Mouse (Mus musculus) embryonic facial prominence, embryonic 14.5 days (tissue): Measurements from ENCODE around the gene Fkbp11. TPM values are rescaled to one million over a fixed set of nuclear protein-coding genes. Genes with fewer than 3 reads are reported as not detected.
"Not testable (repeated sequence)": the region's sequence is repeated elsewhere in the genome, so short reads cannot be mapped to it uniquely, and the experiment has no call there.

Experiments
- ATAC-seq: fragments of 200-750 bp; cut with Nextera tagmentation; 2 replicates; pipeline ENCODE4 v1.8.0; 2017; ENCODE audit warnings: low read depth, moderate number of reproducible peaks, moderate TSS enrichment
- DNase-seq: peaks from one replicate; pipeline ENCODE4 v3.0.0-alpha.2; 2015; ENCODE audit warnings: low spot score
- H3K27ac ChIP-seq: fragments of 300-500 bp; sonication (generic); replicated peaks from 2 replicates; pipeline ENCODE4 v1.5.1; 2014; ENCODE audit warnings: low read depth, mild to moderate bottlenecking, low read length, moderate library complexity
- H3K27me3 ChIP-seq: fragments of 300-500 bp; sonication (generic); replicated peaks from 2 replicates; pipeline ENCODE4 v1.6.1; 2014; ENCODE audit warnings: low read length; ENCODE audit not compliant: control insufficient read depth, insufficient read depth
- H3K36me3 ChIP-seq: fragments of 300-500 bp; sonication (generic); 2 replicates; pipeline ENCODE4 v1.6.1; 2014; ENCODE audit warnings: low read length, mixed read lengths; ENCODE audit not compliant: control insufficient read depth, insufficient read depth
- H3K4me1 ChIP-seq: fragments of 300-500 bp; sonication (generic); 2 replicates; pipeline ENCODE4 v1.6.1; 2014; ENCODE audit warnings: antibody characterized with exemption, low read length; ENCODE audit not compliant: control insufficient read depth, insufficient read depth
- H3K4me2 ChIP-seq: fragments of 300-500 bp; sonication (generic); 2 replicates; pipeline ENCODE4 v1.6.1; 2014; ENCODE audit warnings: low read depth, mild to moderate bottlenecking, low read length, moderate library complexity, mixed read lengths
- H3K4me3 ChIP-seq: fragments of 300-500 bp; sonication (generic); 2 replicates; pipeline ENCODE4 v1.5.1; 2014; ENCODE audit warnings: low read depth, mild to moderate bottlenecking, low read length
- H3K9ac ChIP-seq: fragments of 300-500 bp; sonication (generic); 2 replicates; pipeline ENCODE4 v1.6.1; 2014; ENCODE audit warnings: low read depth, mild to moderate bottlenecking, low read length, moderate library complexity, mixed read lengths
- H3K9me3 ChIP-seq: fragments of 300-500 bp; sonication (generic); 2 replicates; pipeline ENCODE4 v1.6.1; 2016; ENCODE audit warnings: low read length; ENCODE audit not compliant: control insufficient read depth
- WGBS: fragments of 180-500 bp; shearing (Covaris S2); extraction: QIAGEN DNeasy Blood & Tissue Kit; methylation state at CpG from one replicate; pipeline ENCODE4 v1.1.7; 2014; 5-methylcytosine and 5-hydroxymethylcytosine counted together
- polyA plus RNA-seq: library from polyadenylated mRNA; unstranded; fragments of >200 nt; fragmentation: Nextera tagmentation; extraction: Ambion mirVana; gene quantifications from 2 replicates; pipeline ENCODE4 v1.2.1, GENCODE M21; 2014

The Fkbp11 gene
- polyA plus RNA-seq, 1 experiment from 2014 or later, result 108 TPM

DNA sequence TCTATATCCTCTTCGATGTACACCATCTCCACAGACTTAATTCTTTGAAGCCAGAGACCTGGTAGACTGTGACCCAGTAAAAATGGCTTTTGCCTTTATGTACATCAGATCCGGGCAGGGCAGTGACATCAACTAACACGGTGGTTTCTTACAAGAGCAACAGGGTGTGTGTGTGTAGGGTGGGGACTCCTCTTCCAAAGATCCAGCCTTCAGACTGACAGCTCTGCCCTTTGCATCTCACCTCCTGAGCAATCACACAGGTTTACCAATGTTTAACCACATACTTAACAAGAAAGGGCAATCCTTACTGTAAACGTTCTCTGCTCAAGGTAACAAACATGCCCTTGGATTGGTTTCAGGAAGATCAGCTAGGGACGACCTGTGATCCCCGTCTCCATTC is 19.3 kb upstream of the Fkbp11 start:
- no peak for ATAC-seq
- no peak overlapping the region for H3K9ac ChIP-seq
- WGBS, result 78% methylated on average over 6 of the region's 6 CpGs

DNA sequence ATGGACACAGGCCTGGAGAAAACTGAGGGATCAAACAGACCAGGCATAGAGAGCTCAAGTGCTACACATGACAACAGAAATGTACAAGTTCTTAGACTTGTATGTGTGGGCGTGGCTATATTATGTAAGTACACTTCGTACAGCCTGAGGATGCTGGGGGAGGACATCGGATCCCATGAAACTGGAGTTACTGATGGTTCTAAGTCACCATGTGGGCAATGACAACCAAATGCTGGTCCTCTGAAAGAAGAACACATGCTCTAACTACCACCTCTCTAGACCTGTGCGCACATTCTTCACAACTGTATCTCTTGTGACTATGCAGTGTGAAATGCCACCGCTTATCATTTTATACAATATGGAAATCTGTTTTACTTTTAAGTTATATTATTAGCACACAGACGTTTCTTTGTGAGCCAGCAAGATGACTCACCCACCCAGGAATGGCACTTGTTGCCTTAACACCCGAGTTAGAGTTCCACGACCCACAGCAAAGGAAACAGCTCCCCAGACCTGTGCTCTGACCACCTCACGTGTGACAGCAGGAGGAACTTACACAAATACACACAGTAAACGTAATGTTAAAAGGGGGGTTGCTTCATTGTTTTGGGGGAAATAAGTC is 18.5 kb upstream of the Fkbp11 start:
- no peak overlapping the region for H3K4me2 ChIP-seq
- no peak overlapping the region for H3K27ac ChIP-seq
- WGBS, result 82% methylated on average over 10 of the region's 10 CpGs
- DNase-seq (no peak), ATAC-seq (no peak)
- no peak overlapping the region for H3K9ac ChIP-seq
- peaks cover 14% of the 10 kb centered on the region for H3K36me3 ChIP-seq
- H3K4me3 ChIP-seq, result no peak overlapping the region
- H3K27me3 ChIP-seq, result no peaks in the 10 kb centered on the region
- no peaks in the 10 kb centered on the region for H3K9me3 ChIP-seq
- no peaks in the 10 kb centered on the region for H3K4me1 ChIP-seq

More for the DNA sequence above, 19.3 kb upstream of the Fkbp11 start:
- no peaks in the 10 kb centered on the region for H3K9me3 ChIP-seq
- no peak overlapping the region for H3K4me3 ChIP-seq
- H3K4me2 ChIP-seq, result no peak overlapping the region
- no peak overlapping the region for H3K27ac ChIP-seq
- peaks cover 5% of the 10 kb centered on the region for H3K36me3 ChIP-seq
- no peaks in the 10 kb centered on the region for H3K27me3 ChIP-seq
- DNase-seq, result no peak
- H3K4me1 ChIP-seq, result no peaks in the 10 kb centered on the region

DNA sequence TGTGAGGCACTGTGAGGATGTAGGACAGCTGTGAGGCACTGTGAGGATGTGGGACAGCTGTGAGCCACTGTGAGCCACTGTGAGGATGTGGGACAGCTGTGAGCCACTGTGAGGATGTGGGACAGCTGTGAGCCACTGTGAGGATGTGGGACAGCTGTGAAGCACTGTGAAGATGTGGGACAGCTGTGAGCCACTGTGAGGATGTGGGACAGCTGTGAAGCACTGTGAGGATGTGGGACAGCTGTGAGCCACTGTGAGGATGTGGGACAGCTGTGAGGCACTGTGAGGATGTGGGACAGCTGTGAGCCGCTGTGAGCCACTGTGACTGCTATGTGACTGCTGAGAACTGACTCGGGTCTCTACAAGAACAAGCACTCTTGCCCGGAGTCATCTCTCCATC is 15.9 kb upstream of the Fkbp11 start:
- not testable (repeated sequence) for H3K27ac ChIP-seq, H3K9ac ChIP-seq, H3K4me3 ChIP-seq, H3K4me2 ChIP-seq, H3K4me1 ChIP-seq, ATAC-seq, H3K27me3 ChIP-seq, H3K9me3 ChIP-seq, DNase-seq
- H3K36me3 ChIP-seq, result peaks cover 40% of the 10 kb centered on the region
- WGBS, result 78% methylated on average over 3 of the region's 3 CpGs

DNA sequence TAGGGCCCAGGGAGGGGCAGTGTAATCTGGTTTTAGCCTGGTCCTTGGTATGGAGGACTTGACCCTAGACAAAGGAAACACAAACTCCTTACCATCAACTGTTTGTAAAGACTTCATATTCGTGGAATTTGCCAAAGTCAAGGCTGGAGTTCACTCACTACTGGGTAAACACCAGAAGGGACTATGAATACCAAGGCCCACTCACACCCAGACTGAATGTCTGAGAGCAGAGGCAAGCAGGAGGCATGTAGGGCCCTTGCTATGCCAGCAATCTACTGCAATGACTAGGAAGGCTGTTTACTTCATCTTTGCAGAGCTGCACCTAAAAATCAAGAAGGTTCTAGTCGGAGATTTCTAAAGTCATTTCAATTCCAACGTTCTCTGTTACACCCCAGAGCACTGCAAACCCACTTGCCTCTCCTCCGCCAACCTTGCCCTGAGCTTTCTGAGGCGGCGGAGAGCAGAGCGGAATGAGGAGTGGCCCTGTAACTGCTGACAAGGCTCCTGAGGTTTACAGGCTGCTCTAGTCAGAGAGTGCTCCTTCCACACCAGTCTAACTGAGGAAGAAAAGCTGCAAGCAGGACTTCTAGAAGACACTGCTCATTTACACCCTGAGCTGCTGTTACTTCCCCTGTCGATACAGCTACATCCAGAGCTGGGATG is 14.9 kb upstream of the Fkbp11 start:
- Histone ChIP-seq H3K9ac (no peak overlapping the region), H3K36me3 (peaks cover 49% of the 10 kb centered on the region), H3K9me3 (no peaks in the 10 kb centered on the region), H3K27ac (no peak overlapping the region), H3K4me3 (no peak overlapping the region), H3K4me2 (no peak overlapping the region), H3K27me3 (no peaks in the 10 kb centered on the region), H3K4me1 (no peaks in the 10 kb centered on the region)
- WGBS, result 81% methylated on average over 8 of the region's 8 CpGs
- ATAC-seq (no peak), DNase-seq (no peak)

DNA sequence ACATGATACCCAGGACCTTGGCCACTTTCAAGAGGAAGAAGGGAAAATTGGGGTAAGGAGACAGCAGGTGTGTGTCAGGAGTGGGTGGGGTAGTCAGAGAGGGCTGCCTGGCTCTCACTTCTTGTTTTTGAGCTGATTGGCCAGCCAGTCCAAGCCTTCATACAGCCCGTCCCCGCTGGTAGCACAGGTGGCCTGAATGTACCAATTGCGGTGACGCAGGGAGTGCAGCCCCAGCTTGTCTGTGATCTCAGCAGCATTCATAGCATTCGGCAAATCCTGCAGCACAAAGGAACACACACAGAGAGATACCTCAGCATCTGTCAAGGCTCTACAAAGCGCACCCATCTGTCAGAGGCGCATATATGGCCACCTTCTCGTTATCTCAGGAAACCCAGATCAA is 12.2 kb upstream of the Fkbp11 start:
- DNase-seq, result no peak
- H3K4me3 ChIP-seq, result no peak overlapping the region
- no peaks in the 10 kb centered on the region for H3K9me3 ChIP-seq
- no peak overlapping the region for H3K4me2 ChIP-seq
- no peaks in the 10 kb centered on the region for H3K27me3 ChIP-seq
- H3K4me1 ChIP-seq, result no peaks in the 10 kb centered on the region
- no peak overlapping the region for H3K27ac ChIP-seq
- no peak for ATAC-seq
- H3K36me3 ChIP-seq, result peaks cover 76% of the 10 kb centered on the region
- H3K9ac ChIP-seq, result no peak overlapping the region
- 91% methylated on average over 8 of the region's 8 CpGs for WGBS

DNA sequence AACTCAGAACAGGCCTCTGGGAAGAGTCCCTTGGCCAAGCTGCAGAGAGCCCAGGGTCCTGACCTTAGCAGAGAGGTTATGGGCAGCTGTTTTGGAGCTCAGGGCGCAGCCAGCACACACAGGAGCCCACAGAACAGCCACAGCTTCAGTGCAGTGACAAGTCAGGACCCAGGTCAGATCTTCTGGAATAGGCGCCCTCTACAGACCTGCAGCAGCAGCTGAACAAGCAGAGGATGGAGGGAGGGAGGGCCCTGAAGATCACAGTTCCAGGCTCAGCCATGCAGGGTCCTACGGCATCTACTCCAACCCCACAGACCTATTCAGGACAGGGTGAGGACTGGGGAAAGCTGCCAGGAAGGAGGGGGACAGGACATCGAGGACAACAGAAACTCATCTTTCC is 10.8 kb upstream of the Fkbp11 start:
- WGBS, result 84% methylated on average over 3 of the region's 4 CpGs
- Histone ChIP-seq H3K9ac (no peak overlapping the region), H3K4me3 (no peak overlapping the region), H3K4me2 (no peak overlapping the region), H3K9me3 (no peaks in the 10 kb centered on the region), H3K27me3 (no peaks in the 10 kb centered on the region), H3K4me1 (no peaks in the 10 kb centered on the region), H3K27ac (no peak overlapping the region), H3K36me3 (peaks cover 83% of the 10 kb centered on the region)
- DNase-seq (no peak), ATAC-seq (no peak)

DNA sequence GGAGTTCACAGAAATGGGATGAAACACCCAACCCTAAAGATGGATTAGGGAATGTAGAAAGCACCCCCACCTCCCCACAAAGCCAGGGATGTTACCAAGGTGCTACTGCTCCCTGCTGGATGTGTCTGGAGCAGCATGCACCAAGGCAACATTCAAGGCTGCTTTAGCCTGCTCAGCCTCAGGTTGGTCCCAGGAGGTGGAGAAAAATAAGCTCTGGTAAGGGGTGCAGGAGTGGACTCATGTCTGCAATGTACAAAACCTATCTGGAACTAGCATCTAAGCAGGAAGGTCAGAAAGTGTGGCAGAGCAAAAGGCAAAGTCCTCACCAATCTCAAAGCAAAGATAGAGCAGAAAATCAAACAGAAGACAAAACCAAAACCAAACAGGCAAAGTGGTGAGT is 9.9 kb upstream of the Fkbp11 start:
- DNase-seq (no peak), ATAC-seq (no peak)
- H3K27ac ChIP-seq, result no peak overlapping the region
- H3K4me3 ChIP-seq, result no peak overlapping the region
- no peaks in the 10 kb centered on the region for H3K9me3 ChIP-seq
- H3K4me1 ChIP-seq, result no peaks in the 10 kb centered on the region
- peaks cover 80% of the 10 kb centered on the region for H3K36me3 ChIP-seq
- H3K4me2 ChIP-seq, result no peak overlapping the region
- no peaks in the 10 kb centered on the region for H3K27me3 ChIP-seq
- no peak overlapping the region for H3K9ac ChIP-seq

DNA sequence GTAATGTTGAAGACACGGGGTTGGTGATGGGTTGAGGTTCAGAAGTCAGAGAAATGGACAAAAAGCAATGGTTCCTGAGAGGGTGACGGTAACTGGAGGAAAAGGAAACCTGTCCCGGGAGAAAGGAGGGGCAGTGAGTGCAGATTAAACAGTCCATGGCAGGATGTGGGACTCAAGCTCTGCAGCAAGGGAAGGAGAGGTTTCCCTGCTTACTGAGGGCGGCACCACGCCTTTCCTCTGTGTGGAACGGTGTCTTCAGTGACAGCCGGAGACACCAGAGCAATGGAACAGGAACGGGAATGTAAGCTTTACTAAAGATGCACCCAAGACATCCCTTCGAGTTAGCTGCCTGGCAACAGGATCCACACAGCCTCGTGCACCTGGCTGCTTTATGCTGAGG is 8.5 kb upstream of the Fkbp11 start:
- no peaks in the 10 kb centered on the region for H3K4me1 ChIP-seq
- H3K36me3 ChIP-seq, result peaks cover 70% of the 10 kb centered on the region
- H3K27ac ChIP-seq, result no peak overlapping the region
- 93% methylated on average over 10 of the region's 10 CpGs for WGBS
- H3K9ac ChIP-seq, result no peak overlapping the region
- no peaks in the 10 kb centered on the region for H3K27me3 ChIP-seq
- H3K4me3 ChIP-seq, result no peak overlapping the region
- no peaks in the 10 kb centered on the region for H3K9me3 ChIP-seq
- DNase-seq (no peak), ATAC-seq (no peak)
- no peak overlapping the region for H3K4me2 ChIP-seq

DNA sequence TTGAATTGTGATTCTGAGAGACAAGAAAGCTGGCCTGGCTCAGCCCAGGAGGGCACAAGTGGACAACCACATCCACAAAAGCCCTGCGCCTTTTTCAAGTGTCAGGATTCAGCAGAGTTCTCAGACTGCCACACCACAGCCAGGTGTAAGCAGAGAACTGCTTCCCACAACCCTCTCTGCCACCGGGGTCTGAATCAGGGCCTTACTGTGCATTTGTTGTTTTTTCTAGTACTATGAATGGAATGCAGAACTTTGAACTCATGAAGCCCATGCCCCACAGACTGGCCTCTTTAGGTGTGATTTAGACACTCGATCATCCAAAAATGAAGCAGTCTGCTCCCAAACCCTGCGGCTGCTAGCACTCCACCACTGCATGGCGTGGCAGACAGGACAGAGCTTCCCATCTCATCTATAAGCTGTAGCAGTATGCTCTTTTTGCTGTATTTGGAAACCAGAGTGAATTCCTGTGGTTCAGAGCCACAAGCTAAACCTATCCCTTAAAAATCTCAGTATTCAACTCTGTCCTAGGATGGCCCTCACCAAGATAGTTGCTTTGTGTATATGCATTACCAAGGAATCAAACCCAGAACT is 6.1 kb upstream of the Fkbp11 start:
- Histone ChIP-seq H3K27ac (0 out of 2 replicates have a peak overlapping the region, but pooled peaks have one; percentile 21), H3K4me2 (no peak overlapping the region), H3K4me3 (no peak overlapping the region), H3K9ac (no peak overlapping the region), H3K4me1 (no peaks in the 10 kb centered on the region), H3K36me3 (peaks cover 45% of the 10 kb centered on the region), H3K9me3 (no peaks in the 10 kb centered on the region), H3K27me3 (no peaks in the 10 kb centered on the region)
- ATAC-seq, result no peak
- no peak for DNase-seq
- 72% methylated on average over 5 of the region's 5 CpGs for WGBS
